Mouse (Mus musculus) B cell, adult (primary cell): Measurements from ENCODE around the gene Oas3. TPM values are rescaled to one million over a fixed set of nuclear protein-coding genes. Genes with fewer than 3 reads are reported as not detected.

Experiments
- total RNA-seq: library from RNA; stranded (reverse); gene quantifications from 4 replicates; pipeline ENCODE4 v1.2.4, GENCODE M21; 2023; ENCODE audit not compliant: inconsistent age

The Oas3 gene
- total RNA-seq: 2.2 to 5.3 TPM (median 3.0 TPM) in 4 replicates

GRCm38 (mm10) chr5:120777478-120777877, at the start of gene Oas3:
TSS of gene Oas3 (minus strand) at chr5:120777661.

GRCm38 (mm10) chr5:120811951-120812819, 34.7 kb upstream of the Oas3 start, which contains the start of gene Oas1c:
TSS of gene Oas1c (minus strand) at chr5:120812514.

GRCm38 (mm10) chr5:120795480-120796034, 18.1 kb upstream of the Oas3 start, which contains the start of gene Oas1e:
TSS of gene Oas1e (minus strand) at chr5:120795530.

GRCm38 (mm10) chr5:120749688-120750087, 27.8 kb downstream of the Oas3 start, which contains the start of gene Oas2:
TSS of gene Oas2 (minus strand) at chr5:120749853.

GRCm38 (mm10) chr5:120711827-120712226, 65.6 kb downstream of the Oas3 start, which contains the start of gene Dtx1:
TSS of gene Dtx1 (minus strand) at chr5:120711927.

Other genes starting within 250 kb of the Oas3 start
- gene Tpcn1, start 189.0 kb downstream of the Oas3 start, total RNA-seq: 40.8 to 46.2 TPM (median 43.3 TPM) in 4 replicates
- 0.54 TPM in 1 of 4 replicates, not detected in the others for gene Iqcd, start 188.6 kb downstream of the Oas3 start, total RNA-seq
- 3.3 to 4.4 TPM (median 4.0 TPM) in 4 replicates for gene Rita1, start 165.1 kb downstream of the Oas3 start, total RNA-seq
- gene Ddx54, start 164.9 kb downstream of the Oas3 start, total RNA-seq: 169 to 181 TPM (median 174 TPM) in 4 replicates
- not detected in 4 replicates for gene Cfap73, start 143.4 kb downstream of the Oas3 start, total RNA-seq
- gene Rasal1, start 128.8 kb downstream of the Oas3 start, total RNA-seq: 39.5 to 56.3 TPM (median 51.7 TPM) in 4 replicates
- 226 to 261 TPM (median 233 TPM) in 4 replicates for gene Dtx1, start 65.7 kb downstream of the Oas3 start, total RNA-seq
- gene Oas2, start 27.8 kb downstream of the Oas3 start, total RNA-seq: 4.4 to 13.2 TPM (median 6.7 TPM) in 4 replicates
- gene Oas1e, start 17.9 kb upstream of the Oas3 start, total RNA-seq: 0.39 to 0.71 TPM (median 0.48 TPM) in 4 replicates
- 10.8 to 15.9 TPM (median 12.5 TPM) in 4 replicates for gene Oas1c, start 34.9 kb upstream of the Oas3 start, total RNA-seq
- not detected in 4 replicates for gene Oas1f, start 69.7 kb upstream of the Oas3 start, total RNA-seq
- not detected in 4 replicates for gene Oas1h, start 83.8 kb upstream of the Oas3 start, total RNA-seq
- gene Oas1g, start 110.0 kb upstream of the Oas3 start, total RNA-seq: not detected in 4 replicates
- gene Oas1a, start 129.9 kb upstream of the Oas3 start, total RNA-seq: 2.1 to 5.6 TPM (median 3.4 TPM) in 4 replicates
- not detected in 4 replicates for gene Oas1d, start 136.9 kb upstream of the Oas3 start, total RNA-seq
- not detected in 4 replicates for gene Rph3a, start 232.4 kb upstream of the Oas3 start, total RNA-seq